Mouse (Mus musculus) heart, postnatal 0 days (tissue): ENCODE measurements at regions not wholly inside any gene's neighbourhood (a gene's known extent, or its start where the extent isn't known, plus 50 kb on each side); places are given as distances from the start of the nearest gene placed in this dataset.

ENCODE experiments used
- CTCF ChIP-seq: IDR thresholded peaks from 2 replicates; pipeline ENCODE4 v1.5.1; 2016; ENCODE audit warnings: antibody characterized with exemption, control low read depth, low read depth
- EP300 ChIP-seq: IDR thresholded peaks from 2 replicates; pipeline ENCODE4 v1.6.1; 2016; ENCODE audit warnings: antibody characterized with exemption, low read depth

DNA sequence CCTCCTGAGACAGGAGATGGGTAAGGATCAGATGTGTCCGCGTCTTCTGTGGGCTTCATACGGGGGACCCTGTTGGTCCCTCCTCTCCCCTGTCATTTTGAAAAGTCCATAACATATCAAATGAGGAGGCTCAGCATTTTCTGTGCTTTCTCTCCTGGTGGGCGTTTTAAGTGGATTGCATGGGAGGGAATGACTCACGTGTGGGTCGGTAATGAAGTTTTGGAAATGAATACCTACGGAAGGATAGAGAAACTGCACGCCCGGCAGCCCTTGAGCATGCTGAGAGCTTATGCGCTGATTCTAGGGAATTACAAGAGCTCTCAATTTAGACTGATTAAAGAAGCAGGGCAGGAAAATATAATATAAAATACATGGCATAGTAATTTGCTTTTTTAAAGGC lies 85.4 kb upstream of the 1700024P04Rik start:
- TF ChIP-seq CTCF = no peak
- TF ChIP-seq EP300 = no peak
